ENCODE assay signal across 7 mouse cellular contexts in the genomic region with DNA sequence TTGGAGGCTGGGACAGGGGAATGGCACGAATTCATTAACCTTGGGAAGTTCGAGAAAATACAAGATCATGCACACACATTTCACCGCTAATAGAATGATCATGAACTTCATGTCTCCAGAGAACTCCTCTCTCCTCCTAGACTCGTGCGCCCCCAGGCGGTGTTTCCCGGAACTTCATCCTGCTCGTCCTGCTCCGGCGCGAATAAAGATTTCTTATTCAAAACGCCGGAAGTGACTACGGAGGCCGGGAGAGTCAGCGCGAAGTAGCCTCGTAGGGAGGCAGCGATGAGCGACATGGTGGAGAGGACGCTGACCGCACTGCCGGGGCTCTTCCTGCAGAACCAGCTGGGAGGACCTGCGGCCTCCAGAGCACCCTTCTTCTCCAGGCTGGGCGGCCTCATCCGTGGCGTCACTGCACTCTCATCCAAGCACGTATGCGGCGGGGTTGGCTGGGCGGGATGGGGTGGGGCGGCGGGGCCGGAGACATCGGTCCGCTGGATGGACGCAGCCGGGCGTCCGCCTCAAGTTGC. TPM values are rescaled to one million over a fixed set of nuclear protein-coding genes. Genes with fewer than 3 reads are reported as not detected.
DNase-seq lines count a peak whose midpoint lies in the region; ATAC-seq lines count a peak whose summit lies in the region.

A gene (plus strand): TSS at position 249 of the 530 bp plus-strand sequence.

- ATAC-seq in intestine, embryonic 15.5 days, result peak; percentile 91

- peaks cover 1% of the 10 kb centered on the region; the same call in 1 of the 2 replicates for H3K36me3 ChIP-seq in intestine, embryonic 15.5 days
- H3K36me3 ChIP-seq in midbrain, embryonic 10.5 days, result peaks cover 26% of the 10 kb centered on the region

- peak within 1 kb of the TSS; percentile 64 for H3K4me2 ChIP-seq in intestine, embryonic 15.5 days (replicated peaks)

- H3K27me3 ChIP-seq in intestine, embryonic 15.5 days (replicated peaks), result no peaks in the 10 kb centered on the region
- no peaks in the 10 kb centered on the region for H3K27me3 ChIP-seq in midbrain, embryonic 10.5 days (ENCODE audit: low read depth, poor library complexity, severe bottlenecking)

- H3K4me1 ChIP-seq in intestine, embryonic 15.5 days (replicated peaks), result no peaks in the 10 kb centered on the region
- H3K4me1 ChIP-seq in midbrain, embryonic 10.5 days, result peaks cover 17% of the 10 kb centered on the region

- WGBS in intestine, embryonic 15.5 days, result under 1% methylated on average over 40 of the region's 40 CpGs
- 1% methylated on average over 40 of the region's 40 CpGs for WGBS in midbrain, embryonic 10.5 days

- peak; percentile 99 to 100 for DNase-seq in adrenal gland, adult 18-20 months (ENCODE audit: low spot score in 2 of 2)
- DNase-seq in embryo, embryonic 11 days, result peak; percentile 95
- DNase-seq in gastrocnemius, postnatal 25 days, result peak; percentile 90
- peak; percentile 93 to 95 for DNase-seq in left cerebral cortex, postnatal 25 days (ENCODE audit: low spot score in 2 of 2)
- peak; percentile 95 for DNase-seq in midbrain, embryonic 10.5 days (ENCODE audit: low spot score)
- DNase-seq in right cerebral cortex, postnatal 4 days, result peak; percentile 100

- H3K4me3 ChIP-seq in intestine, embryonic 15.5 days (replicated peaks), result peak within 1 kb of the TSS; percentile 85
- H3K4me3 ChIP-seq in midbrain, embryonic 10.5 days, result peak within 1 kb of the TSS; percentile 89

- H3K9ac ChIP-seq in intestine, embryonic 15.5 days, result peak within 1 kb of the TSS; percentile 89

- H3K27ac ChIP-seq in intestine, embryonic 15.5 days, result peak within 1 kb of the TSS; percentile 85
- H3K27ac ChIP-seq in midbrain, embryonic 10.5 days (replicated peaks), result peak within 1 kb of the TSS; percentile 88

- H3K9me3 ChIP-seq in intestine, embryonic 15.5 days, result no peaks in the 10 kb centered on the region
- H3K9me3 ChIP-seq in midbrain, embryonic 10.5 days (replicated peaks), result no peaks in the 10 kb centered on the region

- intact Hi-C loops in left cerebral cortex, postnatal 25 days (cut with DNase I), result loop anchor here (10.0 kb wide), 1 partner anchor 414 kb away; no protein-coding TSS in a partner anchor

RNA-seq across cellular contexts. Expression of the gene that starts here (rescaled TPM):
- total RNA-seq in adrenal gland, adult 18-20 months (2021), result 1 to 10 TPM; 8.1 to 8.2 TPM
- 1 to 10 TPM; 7.4 to 7.6 TPM for total RNA-seq in gastrocnemius, postnatal 25 days (2021)
- 7.7 and 8.0 TPM in 2 replicates for polyA plus RNA-seq in intestine, embryonic 15.5 days (2015; fragmentation: Nextera tagmentation; extraction: Ambion mirVana)
- 10 to 100 TPM in 1 of 2 experiments, 1 to 10 TPM in 1; 9.8 to 12.0 TPM for total RNA-seq in left cerebral cortex, postnatal 25 days (2021)
- 13.4 and 13.6 TPM in 2 replicates for polyA plus RNA-seq in midbrain, embryonic 10.5 days (2016; fragmentation: Nextera tagmentation; extraction: Ambion mirVana)

Comparison
In these comparisons a context has a peak if more than half of its experiments do, and no peak if none do; other contexts are left out.
1. Peak in every context shown above with its lines: DNase-seq, ATAC-seq, H3K4me3 ChIP-seq and H3K27ac ChIP-seq.